Mouse (Mus musculus) heart, embryonic 14.5 days (tissue): ENCODE measurements around the gene Ackr4. TPM values are rescaled to one million over a fixed set of nuclear protein-coding genes. Genes with fewer than 3 reads are reported as not detected.

Experiments
- ATAC-seq: fragments of 200-750 bp; cut with Nextera tagmentation; 2 replicates; pipeline ENCODE4 v1.8.0; 2017; ENCODE audit warnings: low read depth, moderate TSS enrichment; ENCODE audit not compliant: insufficient number of reproducible peaks, insufficient read depth, low FRiP score
- H3K27ac ChIP-seq, 2 experiments: fragments of 200-500 bp in 1 of 2; fragments of 300-500 bp in 1 of 2; sonication (generic) in 1 of 2; replicated peaks in 1 of 2; 2 replicates each; pipeline ENCODE4 v1.5.1; 2012 to 2014; ENCODE audit warnings: low read depth in 2 of 2, low read length in 2 of 2, control low read depth in 1 of 2, mild to moderate bottlenecking in 1 of 2, mixed read lengths in 1 of 2; ENCODE audit not compliant: control insufficient read depth in 1 of 2, insufficient read depth in 1 of 2
- H3K27me3 ChIP-seq: fragments of 300-500 bp; sonication (generic); 2 replicates; pipeline ENCODE4 v1.6.1; 2014; ENCODE audit warnings: mild to moderate bottlenecking, low read length, control low read depth; ENCODE audit not compliant: control insufficient read depth, insufficient read depth
- H3K36me3 ChIP-seq: fragments of 300-500 bp; sonication (generic); 2 replicates; pipeline ENCODE4 v1.6.1; 2014; ENCODE audit warnings: mild to moderate bottlenecking, control low read depth, low read length, mixed read lengths; ENCODE audit not compliant: control insufficient read depth, insufficient read depth
- H3K4me1 ChIP-seq, 2 experiments: fragments of 200-500 bp in 1 of 2; fragments of 300-500 bp in 1 of 2; sonication (generic) in 1 of 2; 2 replicates each; pipeline ENCODE4 v1.6.1; 2012 to 2014; ENCODE audit warnings: low read length in 2 of 2, control low read depth in 1 of 2, mixed read lengths in 1 of 2; ENCODE audit not compliant: control insufficient read depth in 2 of 2, insufficient read depth in 2 of 2
- H3K4me2 ChIP-seq: fragments of 300-500 bp; sonication (generic); 2 replicates; pipeline ENCODE4 v1.6.1; 2014; ENCODE audit warnings: mild to moderate bottlenecking, low read length
- H3K4me3 ChIP-seq, 2 experiments: fragments of 200-500 bp in 1 of 2; fragments of 300-500 bp in 1 of 2; sonication (generic) in 1 of 2; 2 replicates each; pipeline ENCODE4 v1.5.1; 2012 to 2014; ENCODE audit warnings: low read length in 2 of 2, mild to moderate bottlenecking in 2 of 2, control low read depth in 1 of 2, low read depth in 1 of 2, moderate library complexity in 1 of 2; ENCODE audit not compliant: control insufficient read depth in 1 of 2, insufficient read depth in 1 of 2
- H3K9ac ChIP-seq: fragments of 300-500 bp; sonication (generic); 2 replicates; pipeline ENCODE4 v1.6.1; 2014; ENCODE audit warnings: mild to moderate bottlenecking, low read length
- H3K9me3 ChIP-seq: fragments of 300-500 bp; sonication (generic); 2 replicates; pipeline ENCODE4 v1.6.1; 2016; ENCODE audit warnings: low read length, control low read depth; ENCODE audit not compliant: control insufficient read depth
- WGBS: fragments of 180-500 bp; shearing (Covaris S2); extraction: QIAGEN DNeasy Blood & Tissue Kit; methylation state at CpG from one replicate; pipeline ENCODE4 v1.1.7; 2014; 5-methylcytosine and 5-hydroxymethylcytosine counted together
- polyA plus RNA-seq: library from polyadenylated mRNA; unstranded; fragments of >200 nt; fragmentation: Nextera tagmentation; extraction: Ambion mirVana; gene quantifications from 2 replicates; pipeline ENCODE4 v1.2.1, GENCODE M21; 2014

Gene Ackr4
- 3.0 and 3.6 TPM in 2 replicates for polyA plus RNA-seq

GRCm38 (mm10) chr9:104126833-104127232, at the start of gene Ackr4:
Ackr4 (minus strand) TSS chr9:104126933.
- peaks cover 4 to 5% of the 10 kb centered on the region in 2 experiments; a peak in 2 of 4 replicates for H3K4me1 ChIP-seq
- H3K27ac ChIP-seq = no peak within 1 kb of the TSS
- WGBS = 76% methylated on average over 3 of the region's 3 CpGs
- no peak within 1 kb of the TSS for H3K9ac ChIP-seq
- no peak within 1 kb of the TSS for H3K4me3 ChIP-seq
- no peaks in the 10 kb centered on the region for H3K27me3 ChIP-seq
- H3K4me2 ChIP-seq = no peak within 1 kb of the TSS
- no peaks in the 10 kb centered on the region for H3K9me3 ChIP-seq
- no peaks in the 10 kb centered on the region for H3K36me3 ChIP-seq
- no peak for ATAC-seq

GRCm38 (mm10) chr9:104172342-104172741, 45.6 kb upstream of the Ackr4 start:
- Histone ChIP-seq H3K9me3 (no peaks in the 10 kb centered on the region), H3K9ac (no peak overlapping the region), H3K4me3 (no peak overlapping the region), H3K27ac (no peak overlapping the region), H3K4me2 (no peak overlapping the region), H3K4me1 (no peaks in the 10 kb centered on the region), H3K36me3 (peaks cover 90% of the 10 kb centered on the region), H3K27me3 (no peaks in the 10 kb centered on the region)
- no peak for ATAC-seq
- WGBS = 90% methylated on average over 6 of the region's 6 CpGs

GRCm38 (mm10) chr9:104171651-104172050, 44.9 kb upstream of the Ackr4 start:
- ATAC-seq = no peak
- WGBS = 88% methylated on average over 6 of the region's 6 CpGs
- Histone ChIP-seq H3K9ac (no peak overlapping the region), H3K4me1 (no peaks in the 10 kb centered on the region), H3K4me3 (no peak overlapping the region), H3K9me3 (no peaks in the 10 kb centered on the region), H3K27me3 (no peaks in the 10 kb centered on the region), H3K27ac (no peak overlapping the region), H3K36me3 (peaks cover 90% of the 10 kb centered on the region), H3K4me2 (no peak overlapping the region)

- Histone ChIP-seq H3K27ac (no peak overlapping the region), H3K4me1 (no peaks in the 10 kb centered on the region), H3K27me3 (no peaks in the 10 kb centered on the region), H3K4me3 (no peak overlapping the region), H3K9me3 (no peaks in the 10 kb centered on the region), H3K4me2 (no peak overlapping the region), H3K9ac (no peak overlapping the region), H3K36me3 (peaks cover 90% of the 10 kb centered on the region)
- 96% methylated on average over 10 of the region's 10 CpGs for WGBS
- no peak for ATAC-seq
These were observed 43.3 kb upstream of the Ackr4 start for GRCm38 (mm10) chr9:104169986-104170385.

- peaks cover 93% of the 10 kb centered on the region for H3K36me3 ChIP-seq
- no peak overlapping the region for H3K9ac ChIP-seq
- no peak overlapping the region for H3K4me3 ChIP-seq
- no peak overlapping the region for H3K27ac ChIP-seq
- WGBS = 93% methylated on average over 5 of the region's 5 CpGs
- no peaks in the 10 kb centered on the region for H3K9me3 ChIP-seq
- no peak for ATAC-seq
- no peaks in the 10 kb centered on the region for H3K4me1 ChIP-seq
- H3K4me2 ChIP-seq = no peak overlapping the region
- H3K27me3 ChIP-seq = no peaks in the 10 kb centered on the region
These were observed 39.2 kb upstream of the Ackr4 start for GRCm38 (mm10) chr9:104165926-104166325.

GRCm38 (mm10) chr9:104164194-104164593, 37.5 kb upstream of the Ackr4 start:
- Histone ChIP-seq H3K27me3 (no peaks in the 10 kb centered on the region), H3K36me3 (peaks cover 93% of the 10 kb centered on the region), H3K27ac (no peak overlapping the region), H3K4me1 (no peaks in the 10 kb centered on the region), H3K4me3 (no peak overlapping the region), H3K9ac (no peak overlapping the region), H3K4me2 (no peak overlapping the region), H3K9me3 (no peaks in the 10 kb centered on the region)
- ATAC-seq = no peak
- 71% methylated on average over 5 of the region's 5 CpGs for WGBS

GRCm38 (mm10) chr9:104161117-104161516, 34.4 kb upstream of the Ackr4 start:
- 43% methylated on average over 7 of the region's 7 CpGs for WGBS
- H3K4me3 ChIP-seq = no peak overlapping the region
- no peak overlapping the region for H3K9ac ChIP-seq
- ATAC-seq = no peak
- H3K4me2 ChIP-seq = no peak overlapping the region
- H3K27me3 ChIP-seq = no peaks in the 10 kb centered on the region
- peaks cover 100% of the 10 kb centered on the region for H3K36me3 ChIP-seq
- no peaks in the 10 kb centered on the region for H3K9me3 ChIP-seq
- no peaks in the 10 kb centered on the region for H3K4me1 ChIP-seq
- no peak overlapping the region for H3K27ac ChIP-seq

GRCm38 (mm10) chr9:104157291-104157690, 30.6 kb upstream of the Ackr4 start:
- Histone ChIP-seq H3K4me2 (no peak overlapping the region), H3K9me3 (no peaks in the 10 kb centered on the region), H3K4me1 (no peaks in the 10 kb centered on the region), H3K27me3 (no peaks in the 10 kb centered on the region), H3K9ac (no peak overlapping the region), H3K36me3 (peaks cover 99% of the 10 kb centered on the region), H3K4me3 (no peak overlapping the region), H3K27ac (no peak overlapping the region)
- WGBS = 92% methylated on average over 7 of the region's 7 CpGs
- no peak for ATAC-seq
